Mouse (Mus musculus): Measurements from ENCODE around the gene Zc3h18. TPM values are rescaled to one million over a fixed set of nuclear protein-coding genes. Genes with fewer than 3 reads are reported as not detected.

Zc3h18 gene
- polyA plus RNA-seq, 1 experiment from 2014 or later: 33.7 TPM

DNA sequence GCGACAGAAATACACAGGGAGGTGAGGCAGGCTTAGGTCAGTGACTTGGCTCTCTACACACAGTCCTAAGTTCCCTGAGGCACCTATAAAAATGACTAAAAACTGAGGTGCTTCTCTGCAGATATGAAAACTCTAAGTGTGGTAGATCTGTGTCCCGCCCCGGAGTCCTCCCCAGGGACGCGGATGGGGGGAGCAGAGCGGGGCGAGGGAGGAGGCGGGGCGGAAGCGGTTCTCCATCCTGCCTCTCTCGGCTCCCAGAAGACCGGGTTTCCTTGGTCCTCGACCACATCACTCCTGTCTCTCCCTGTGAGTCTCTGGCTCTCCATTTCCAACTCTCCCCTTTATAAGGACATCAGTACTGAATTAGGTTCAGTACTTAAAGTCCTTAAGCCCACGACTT, 32.7 kb upstream of the Zc3h18 start:
- ATAC-seq (replicated peaks; ENCODE audit: low FRiP score, low read depth): no peak
- WGBS: 0% methylated on average over 14 of the region's 14 CpGs
- H3K9me3 ChIP-seq (replicated peaks; ENCODE audit: low read length): no peaks in the 10 kb centered on the region
- H3K27ac ChIP-seq: no peak overlapping the region
- 0 out of 2 replicates have a peak, but pooled peaks cover 5% of the 10 kb centered on the region for H3K36me3 ChIP-seq (ENCODE audit: insufficient read depth, low read length)
- peak; percentile 59 for DNase-seq (ENCODE audit: low spot score)
- peak overlapping the region; percentile 36; the same call in 1 of the 2 replicates for H3K9ac ChIP-seq (ENCODE audit: low read depth, low read length)
- H3K4me2 ChIP-seq (ENCODE audit: low read length): peak overlapping the region; percentile 57
- H3K4me3 ChIP-seq (replicated peaks; ENCODE audit: low read depth, low read length): peak overlapping the region; percentile 30
- peaks cover 17% of the 10 kb centered on the region; the same call in 1 of the 2 replicates for H3K4me1 ChIP-seq (replicated peaks; ENCODE audit: insufficient read depth, low read length)
- no peak for TF ChIP-seq CTCF (IDR thresholded peaks at IDR 0.05; ENCODE audit: low read depth)
- H3K27me3 ChIP-seq (ENCODE audit: insufficient read depth, low read length): no peaks in the 10 kb centered on the region

- no peak for TF ChIP-seq CTCF (IDR thresholded peaks at IDR 0.05; ENCODE audit: low read depth)
- no peaks in the 10 kb centered on the region for H3K9me3 ChIP-seq (replicated peaks; ENCODE audit: low read length)
- H3K9ac ChIP-seq (ENCODE audit: low read depth, low read length): no peak overlapping the region
- H3K27ac ChIP-seq: no peak overlapping the region
- no peak overlapping the region for H3K4me3 ChIP-seq (replicated peaks; ENCODE audit: low read depth, low read length)
- peaks cover 17% of the 10 kb centered on the region; the same call in 1 of the 2 replicates for H3K4me1 ChIP-seq (replicated peaks; ENCODE audit: insufficient read depth, low read length)
- WGBS: 6% methylated on average over 2 of the region's 5 CpGs
- no peaks in the 10 kb centered on the region for H3K27me3 ChIP-seq (ENCODE audit: insufficient read depth, low read length)
- DNase-seq (ENCODE audit: low spot score) (no peak), ATAC-seq (replicated peaks; ENCODE audit: low FRiP score, low read depth) (peak; percentile 53)
- H3K36me3 ChIP-seq (ENCODE audit: insufficient read depth, low read length): 0 out of 2 replicates have a peak, but pooled peaks cover 4% of the 10 kb centered on the region
- H3K4me2 ChIP-seq (ENCODE audit: low read length): no peak overlapping the region; the same call in 1 of the 2 replicates
Measured at GRCm38 (mm10) chr8:122344219-122344618, 32.2 kb upstream of the Zc3h18 start.

DNA sequence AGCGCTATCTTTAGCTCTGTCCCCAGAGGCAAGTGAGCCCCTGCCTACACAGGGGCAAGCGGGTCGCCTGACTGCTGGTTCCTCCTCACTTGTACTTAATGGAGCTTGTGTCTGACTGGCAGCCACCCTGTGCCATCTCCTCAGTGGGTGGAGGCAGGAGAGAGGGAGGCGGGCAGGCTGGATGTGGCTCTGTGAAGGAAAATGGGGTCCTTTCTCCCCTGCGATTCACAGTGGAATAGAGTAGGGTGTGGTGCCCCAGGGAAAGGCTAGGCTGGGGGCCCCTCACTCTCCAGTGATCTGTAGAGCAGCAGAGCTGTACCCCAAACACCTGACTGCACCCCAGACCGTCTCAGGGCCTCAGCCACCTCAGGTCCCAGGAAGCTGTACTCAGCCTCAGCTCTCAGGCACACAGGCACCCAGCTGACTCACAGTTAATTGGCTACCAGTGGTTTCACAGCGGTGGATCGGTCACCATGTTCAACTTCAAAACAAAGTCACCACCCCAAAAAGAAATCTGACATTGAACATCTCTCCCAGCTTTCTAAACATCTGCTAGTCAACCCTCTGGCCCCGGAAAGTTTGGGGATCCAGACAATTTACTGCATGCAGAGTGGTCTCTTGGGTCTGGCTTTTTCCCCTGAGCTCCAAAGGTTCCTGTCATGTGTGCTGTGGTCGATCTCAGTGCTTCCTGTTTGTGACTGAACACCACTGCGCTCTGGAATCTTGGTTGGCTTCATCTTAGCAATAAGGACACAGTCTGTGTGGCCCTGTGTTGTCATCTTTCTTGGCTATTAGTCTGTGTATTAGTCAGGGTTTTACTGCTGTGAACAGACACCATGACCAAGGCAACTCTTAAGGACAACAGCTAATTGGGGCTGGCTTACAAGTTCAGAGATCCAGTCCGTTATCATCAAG, 31.0 kb upstream of the Zc3h18 start:
- no peak overlapping the region for H3K27ac ChIP-seq
- no peak for TF ChIP-seq CTCF (IDR thresholded peaks at IDR 0.05; ENCODE audit: low read depth)
- H3K9me3 ChIP-seq (replicated peaks; ENCODE audit: low read length): no peaks in the 10 kb centered on the region
- ATAC-seq (replicated peaks; ENCODE audit: low FRiP score, low read depth) (no peak), DNase-seq (ENCODE audit: low spot score) (no peak)
- no peak overlapping the region for H3K9ac ChIP-seq (ENCODE audit: low read depth, low read length)
- no peak overlapping the region for H3K4me2 ChIP-seq (ENCODE audit: low read length)
- H3K27me3 ChIP-seq (ENCODE audit: insufficient read depth, low read length): no peaks in the 10 kb centered on the region
- WGBS: 53% methylated on average over 12 of the region's 12 CpGs
- no peaks in the 10 kb centered on the region for H3K36me3 ChIP-seq (ENCODE audit: insufficient read depth, low read length)
- H3K4me3 ChIP-seq (replicated peaks; ENCODE audit: low read depth, low read length): no peak overlapping the region
- H3K4me1 ChIP-seq (replicated peaks; ENCODE audit: insufficient read depth, low read length): peaks cover 17% of the 10 kb centered on the region; the same call in 1 of the 2 replicates

- 71% methylated on average over 5 of the region's 5 CpGs for WGBS
- DNase-seq (ENCODE audit: low spot score): no peak
- Histone ChIP-seq H3K27me3 (ENCODE audit: insufficient read depth, low read length) (no peaks in the 10 kb centered on the region), H3K4me1 (replicated peaks; ENCODE audit: insufficient read depth, low read length) (peaks cover 7% of the 10 kb centered on the region; the same call in 1 of the 2 replicates), H3K4me2 (ENCODE audit: low read length) (no peak overlapping the region), H3K9me3 (replicated peaks; ENCODE audit: low read length) (no peaks in the 10 kb centered on the region), H3K27ac (no peak overlapping the region), H3K36me3 (ENCODE audit: insufficient read depth, low read length) (no peaks in the 10 kb centered on the region), H3K9ac (ENCODE audit: low read depth, low read length) (no peak overlapping the region), H3K4me3 (replicated peaks; ENCODE audit: low read depth, low read length) (no peak overlapping the region)
- no peak for TF ChIP-seq CTCF (IDR thresholded peaks at IDR 0.05; ENCODE audit: low read depth)
- no peak for ATAC-seq (replicated peaks; ENCODE audit: low FRiP score, low read depth)
Measured at GRCm38 (mm10) chr8:122347811-122348552, 28.4 kb upstream of the Zc3h18 start.

GRCm38 (mm10) chr8:122349357-122350297, 26.8 kb upstream of the Zc3h18 start:
- TF ChIP-seq CTCF (IDR thresholded peaks at IDR 0.05; ENCODE audit: low read depth): no peak
- Histone ChIP-seq H3K9ac (ENCODE audit: low read depth, low read length) (no peak overlapping the region), H3K4me3 (replicated peaks; ENCODE audit: low read depth, low read length) (no peak overlapping the region), H3K27me3 (ENCODE audit: insufficient read depth, low read length) (no peaks in the 10 kb centered on the region), H3K36me3 (ENCODE audit: insufficient read depth, low read length) (no peaks in the 10 kb centered on the region), H3K27ac (no peak overlapping the region), H3K9me3 (replicated peaks; ENCODE audit: low read length) (no peaks in the 10 kb centered on the region), H3K4me2 (ENCODE audit: low read length) (no peak overlapping the region), H3K4me1 (replicated peaks; ENCODE audit: insufficient read depth, low read length) (no peaks in the 10 kb centered on the region; the same call in 1 of the 2 replicates)
- 39% methylated on average over 15 of the region's 15 CpGs for WGBS
- DNase-seq (ENCODE audit: low spot score): no peak
- ATAC-seq (replicated peaks; ENCODE audit: low FRiP score, low read depth): no peak

Data from kidney, postnatal 0 days (tissue).